Mouse (Mus musculus) embryonic facial prominence, embryonic 15.5 days (tissue): Measurements from ENCODE around the gene Plekhg1. TPM values are rescaled to one million over a fixed set of nuclear protein-coding genes. Genes with fewer than 3 reads are reported as not detected.

Experiments
- ATAC-seq: fragments of 200-750 bp; cut with Nextera tagmentation; 2 replicates; pipeline ENCODE4 v1.8.0; 2017; ENCODE audit warnings: low read depth, moderate TSS enrichment; ENCODE audit not compliant: insufficient number of reproducible peaks, low FRiP score, low TSS enrichment
- H3K27ac ChIP-seq: fragments of 300-500 bp; sonication (generic); replicated peaks from 2 replicates; pipeline ENCODE4 v1.5.1; 2015; ENCODE audit warnings: mild to moderate bottlenecking, inconsistent platforms
- H3K27me3 ChIP-seq: fragments of 300-500 bp; sonication (generic); 2 replicates; pipeline ENCODE4 v1.6.1; 2015; ENCODE audit warnings: inconsistent platforms
- H3K36me3 ChIP-seq: fragments of 300-500 bp; sonication (generic); 2 replicates; pipeline ENCODE4 v1.6.1; 2015; ENCODE audit warnings: mild to moderate bottlenecking, inconsistent platforms
- H3K4me1 ChIP-seq: fragments of 300-500 bp; sonication (generic); 2 replicates; pipeline ENCODE4 v1.6.1; 2015; ENCODE audit warnings: inconsistent platforms
- H3K4me2 ChIP-seq: fragments of 300-500 bp; sonication (generic); replicated peaks from 2 replicates; pipeline ENCODE4 v1.6.1; 2015; ENCODE audit warnings: mild to moderate bottlenecking, inconsistent platforms
- H3K4me3 ChIP-seq: fragments of 300-500 bp; sonication (generic); replicated peaks from 2 replicates; pipeline ENCODE4 v1.5.1; 2015; ENCODE audit warnings: mild to moderate bottlenecking, inconsistent platforms
- H3K9ac ChIP-seq: fragments of 300-500 bp; sonication (generic); 2 replicates; pipeline ENCODE4 v1.6.1; 2015; ENCODE audit warnings: inconsistent platforms
- H3K9me3 ChIP-seq: fragments of 300-500 bp; sonication (generic); replicated peaks from 2 replicates; pipeline ENCODE4 v1.6.1; 2016; ENCODE audit warnings: inconsistent platforms
- WGBS: fragments of 180-500 bp; shearing (Covaris S2); methylation state at CpG from one replicate; pipeline ENCODE4 v1.1.7; 2015; 5-methylcytosine and 5-hydroxymethylcytosine counted together
- polyA plus RNA-seq: library from polyadenylated mRNA; unstranded; fragments of >200 nt; fragmentation: Nextera tagmentation; extraction: Ambion mirVana; gene quantifications from 2 replicates; pipeline ENCODE4 v1.2.1, GENCODE M21; 2015

Gene Plekhg1
- polyA plus RNA-seq, 1 experiment from 2014 or later: 15.3 TPM

DNA sequence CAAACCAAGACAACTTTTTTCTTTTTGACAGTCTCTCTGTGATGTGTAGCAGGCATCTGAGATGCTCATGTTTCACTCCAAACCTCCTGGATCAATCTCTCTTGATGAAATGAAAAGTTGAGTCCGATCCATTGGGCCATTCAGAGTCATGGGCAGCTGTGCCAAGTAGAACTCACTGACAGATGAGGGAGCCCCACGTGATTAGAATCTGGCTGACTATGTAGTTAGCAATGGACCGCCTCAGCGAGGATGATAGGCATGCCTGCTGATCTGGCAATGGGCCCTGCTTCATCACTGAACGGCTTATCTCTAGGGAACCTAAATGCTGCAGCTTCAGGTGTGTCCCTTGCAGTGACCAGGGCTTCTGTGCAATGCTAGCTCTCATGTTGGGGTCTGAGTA lies 3.7 kb downstream of the Plekhg1 start:
- Histone ChIP-seq H3K9me3 (no peaks in the 10 kb centered on the region), H3K4me1 (peaks cover 42% of the 10 kb centered on the region), H3K4me3 (no peak overlapping the region), H3K27ac (no peak overlapping the region), H3K36me3 (no peaks in the 10 kb centered on the region), H3K27me3 (no peaks in the 10 kb centered on the region), H3K9ac (no peak overlapping the region), H3K4me2 (no peak overlapping the region)
- WGBS: 71% methylated on average over 5 of the region's 5 CpGs
- ATAC-seq: no peak

DNA sequence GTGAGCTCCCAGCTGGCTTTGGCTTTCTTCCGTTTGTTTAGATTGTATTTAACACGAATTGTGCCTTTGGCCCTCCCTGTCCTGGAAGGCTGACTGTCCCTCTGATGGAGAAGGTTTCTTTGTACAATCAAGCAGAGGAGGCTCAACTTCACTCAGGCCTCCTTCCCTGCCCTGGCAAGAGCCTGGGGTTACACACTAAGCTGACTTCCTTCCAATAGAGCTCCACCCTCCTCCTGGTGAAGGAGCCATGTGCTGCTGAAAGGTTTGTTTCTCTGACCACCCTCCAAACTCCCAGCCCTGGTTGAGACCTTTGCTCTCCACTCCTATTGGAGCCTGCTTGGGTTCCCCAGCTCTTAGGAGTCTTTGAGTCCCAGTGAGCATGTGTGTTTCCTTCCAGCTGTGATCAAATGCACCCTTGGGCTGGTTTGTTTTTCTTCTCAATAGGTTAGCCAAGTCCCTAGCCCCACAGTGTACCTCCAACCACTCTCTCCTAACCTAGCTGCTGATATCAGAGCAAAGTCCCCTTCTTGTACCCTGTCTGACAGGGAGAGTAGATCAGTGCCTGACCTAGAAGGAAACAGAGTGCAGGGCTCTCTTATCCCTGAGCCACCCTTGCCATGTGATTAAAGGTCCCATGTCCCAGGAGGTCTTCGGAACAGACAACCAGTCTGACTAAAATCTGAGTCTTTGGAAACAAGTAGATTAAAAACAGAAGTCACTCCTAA lies 6.8 kb downstream of the Plekhg1 start:
- no peak overlapping the region for H3K27ac ChIP-seq
- H3K9ac ChIP-seq: no peak overlapping the region
- H3K9me3 ChIP-seq: no peaks in the 10 kb centered on the region
- H3K4me3 ChIP-seq: no peak overlapping the region
- WGBS: 50% methylated on average over 3 of the region's 3 CpGs
- no peak for ATAC-seq
- no peaks in the 10 kb centered on the region for H3K27me3 ChIP-seq
- peaks cover 26% of the 10 kb centered on the region for H3K4me1 ChIP-seq
- no peaks in the 10 kb centered on the region for H3K36me3 ChIP-seq
- no peak overlapping the region for H3K4me2 ChIP-seq

DNA sequence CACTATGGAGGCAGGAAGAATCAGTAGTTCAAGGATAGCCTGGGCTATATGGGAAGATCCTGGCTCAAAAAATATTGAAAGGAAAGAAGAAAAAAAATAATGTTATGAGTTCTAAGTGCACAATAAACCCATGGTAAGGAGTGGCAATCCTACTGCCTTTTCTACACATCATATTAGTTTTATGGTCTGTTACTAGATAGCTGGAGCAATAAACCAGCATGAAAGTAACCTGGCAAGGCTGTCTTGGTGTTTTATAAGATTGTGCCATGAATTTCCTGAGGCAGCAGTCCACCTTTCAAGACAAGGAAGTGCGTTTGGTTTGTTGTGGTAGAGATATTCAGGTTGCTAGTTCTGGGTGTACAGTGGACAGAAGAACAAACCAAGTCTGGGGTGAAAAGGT lies 9.4 kb downstream of the Plekhg1 start:
- H3K27ac ChIP-seq: no peak overlapping the region
- H3K4me3 ChIP-seq: no peak overlapping the region
- no peaks in the 10 kb centered on the region for H3K36me3 ChIP-seq
- H3K9ac ChIP-seq: no peak overlapping the region
- peaks cover 18% of the 10 kb centered on the region for H3K4me1 ChIP-seq
- no peak for ATAC-seq
- H3K27me3 ChIP-seq: no peaks in the 10 kb centered on the region
- WGBS: 88% methylated on average over 1 of the region's 1 CpGs
- H3K9me3 ChIP-seq: no peaks in the 10 kb centered on the region
- H3K4me2 ChIP-seq: no peak overlapping the region

DNA sequence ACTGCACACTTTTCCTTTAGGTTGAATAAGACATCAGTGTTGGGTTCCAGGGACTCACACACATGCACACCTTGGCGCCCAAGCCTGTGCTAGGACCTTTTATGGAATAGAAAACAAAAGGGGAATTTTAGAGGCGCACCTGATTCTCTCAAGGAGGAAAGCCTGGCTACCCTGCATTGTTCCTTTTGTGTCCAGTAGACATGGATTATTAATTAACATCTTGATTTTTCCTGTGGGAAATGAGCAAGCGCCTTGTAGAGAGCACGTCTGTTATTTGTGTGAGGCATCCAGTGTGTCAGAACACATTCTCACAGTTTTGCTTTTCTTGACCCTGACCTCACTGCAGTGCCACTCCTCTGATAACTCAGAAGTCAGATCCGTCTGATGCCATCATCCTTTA lies 21.8 kb downstream of the Plekhg1 start:
- no peaks in the 10 kb centered on the region for H3K9me3 ChIP-seq
- ATAC-seq: no peak
- no peak overlapping the region for H3K4me3 ChIP-seq
- H3K27ac ChIP-seq: no peak overlapping the region
- H3K36me3 ChIP-seq: no peaks in the 10 kb centered on the region
- no peak overlapping the region for H3K9ac ChIP-seq
- H3K4me2 ChIP-seq: no peak overlapping the region
- no peaks in the 10 kb centered on the region for H3K4me1 ChIP-seq
- WGBS: 80% methylated on average over 5 of the region's 5 CpGs
- no peaks in the 10 kb centered on the region for H3K27me3 ChIP-seq

DNA sequence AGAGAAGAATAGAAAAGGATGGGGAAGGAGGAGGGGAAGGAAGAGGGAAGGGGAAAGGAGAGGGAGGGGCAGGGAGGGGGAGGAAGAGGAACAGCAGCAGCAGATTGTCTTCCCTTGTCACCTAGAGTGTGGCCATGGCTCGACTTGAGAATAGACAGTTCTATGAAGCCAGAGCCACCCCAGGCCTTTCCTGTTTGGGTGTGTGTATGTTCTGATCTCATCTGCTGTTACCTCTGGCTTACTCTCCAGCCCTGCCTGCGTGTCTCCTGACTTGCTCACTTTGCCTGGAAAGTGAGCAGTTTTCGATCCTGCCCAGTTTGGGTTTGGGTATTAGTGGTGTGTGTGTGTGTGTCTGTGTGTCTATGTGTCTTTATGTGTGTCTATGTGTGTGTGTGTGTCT lies 23.0 kb downstream of the Plekhg1 start:
- H3K27ac ChIP-seq: no peak overlapping the region

DNA sequence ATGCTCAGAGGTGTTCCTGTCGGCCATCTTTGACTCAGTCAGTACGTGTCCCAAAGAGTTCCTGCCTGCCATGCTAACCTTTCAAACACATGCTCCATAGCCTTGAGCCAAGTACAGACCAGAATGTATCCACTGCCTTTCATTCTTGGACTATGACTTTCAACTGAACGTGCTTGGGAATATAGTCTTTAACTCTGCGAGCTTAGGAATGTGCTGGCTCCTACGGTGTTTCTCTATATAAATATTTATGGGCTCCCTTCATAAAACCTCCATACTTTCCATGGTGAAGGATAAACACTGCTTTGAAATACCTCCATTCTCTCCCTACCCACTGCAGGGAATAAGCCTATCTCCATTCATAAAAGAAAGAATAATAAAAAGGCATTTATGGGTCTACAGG lies 29.0 kb downstream of the Plekhg1 start:
- no peak overlapping the region for H3K4me2 ChIP-seq
- no peaks in the 10 kb centered on the region for H3K4me1 ChIP-seq
- no peaks in the 10 kb centered on the region for H3K27me3 ChIP-seq
- no peak overlapping the region for H3K4me3 ChIP-seq
- H3K9me3 ChIP-seq: no peaks in the 10 kb centered on the region
- H3K9ac ChIP-seq: no peak overlapping the region
- 65% methylated on average over 5 of the region's 5 CpGs for WGBS
- 0 out of 2 replicates have a peak, but pooled peaks cover 4% of the 10 kb centered on the region for H3K36me3 ChIP-seq
- H3K27ac ChIP-seq: no peak overlapping the region
- ATAC-seq: no peak

More for the DNA sequence above, 23.0 kb downstream of the Plekhg1 start:
- H3K27me3 ChIP-seq: no peaks in the 10 kb centered on the region
- H3K36me3 ChIP-seq: no peaks in the 10 kb centered on the region
- H3K4me2 ChIP-seq: no peak overlapping the region
- 64% methylated on average over 3 of the region's 3 CpGs for WGBS
- no peak overlapping the region for H3K4me3 ChIP-seq
- no peak overlapping the region for H3K9ac ChIP-seq
- H3K9me3 ChIP-seq: no peaks in the 10 kb centered on the region
- ATAC-seq: no peak
- H3K4me1 ChIP-seq: no peaks in the 10 kb centered on the region

DNA sequence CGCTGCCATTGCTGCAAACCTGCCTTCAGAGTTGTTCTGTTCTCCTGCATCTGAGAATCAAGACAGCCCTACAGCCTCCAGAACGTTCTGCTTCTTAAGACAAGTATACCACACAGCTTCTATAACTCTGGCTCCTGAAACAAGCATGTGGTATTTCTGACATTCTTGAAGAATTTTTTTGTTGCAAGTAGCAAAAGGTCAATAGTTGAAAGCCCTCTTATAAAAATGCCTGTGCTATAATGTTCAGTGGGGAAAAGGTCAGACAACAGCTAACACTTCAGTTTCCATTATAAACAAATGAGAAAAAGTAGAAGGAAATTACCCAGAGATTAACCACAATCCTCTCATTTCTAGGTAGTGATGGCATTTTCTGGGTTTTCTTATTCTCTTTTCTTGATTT lies 34.2 kb downstream of the Plekhg1 start:
- H3K27me3 ChIP-seq: no peaks in the 10 kb centered on the region
- WGBS: 59% methylated on average over 2 of the region's 2 CpGs
- H3K4me3 ChIP-seq: no peak overlapping the region
- H3K9me3 ChIP-seq: no peaks in the 10 kb centered on the region
- no peak overlapping the region for H3K27ac ChIP-seq
- no peaks in the 10 kb centered on the region for H3K4me1 ChIP-seq
- H3K36me3 ChIP-seq: 0 out of 2 replicates have a peak, but pooled peaks cover 4% of the 10 kb centered on the region
- ATAC-seq: no peak
- H3K4me2 ChIP-seq: no peak overlapping the region
- no peak overlapping the region for H3K9ac ChIP-seq

DNA sequence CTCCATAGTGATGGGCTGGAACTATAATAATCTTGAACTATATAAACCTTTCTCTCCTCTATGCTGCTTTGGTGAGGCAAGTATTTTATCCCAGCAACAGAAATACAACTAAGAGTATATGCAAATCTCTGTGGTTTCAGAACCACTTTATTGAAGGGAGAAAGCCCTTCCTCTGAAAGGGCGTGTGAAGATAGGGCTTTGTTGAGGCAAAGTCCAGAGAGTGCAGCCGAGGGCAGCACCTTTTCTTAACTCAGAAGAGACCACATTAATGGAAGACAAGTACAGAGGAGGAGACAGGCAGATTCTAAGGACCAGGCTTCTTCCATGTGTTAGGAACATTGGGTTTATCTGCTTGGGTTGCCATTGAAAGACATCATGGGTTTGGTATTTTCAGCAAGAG lies 36.6 kb downstream of the Plekhg1 start:
- Histone ChIP-seq H3K9me3 (no peaks in the 10 kb centered on the region), H3K27me3 (no peaks in the 10 kb centered on the region), H3K4me3 (no peak overlapping the region), H3K4me1 (no peaks in the 10 kb centered on the region), H3K9ac (no peak overlapping the region), H3K36me3 (0 out of 2 replicates have a peak, but pooled peaks cover 4% of the 10 kb centered on the region), H3K4me2 (no peak overlapping the region), H3K27ac (no peak overlapping the region)
- WGBS: 85% methylated on average over 2 of the region's 2 CpGs
- ATAC-seq: no peak

DNA sequence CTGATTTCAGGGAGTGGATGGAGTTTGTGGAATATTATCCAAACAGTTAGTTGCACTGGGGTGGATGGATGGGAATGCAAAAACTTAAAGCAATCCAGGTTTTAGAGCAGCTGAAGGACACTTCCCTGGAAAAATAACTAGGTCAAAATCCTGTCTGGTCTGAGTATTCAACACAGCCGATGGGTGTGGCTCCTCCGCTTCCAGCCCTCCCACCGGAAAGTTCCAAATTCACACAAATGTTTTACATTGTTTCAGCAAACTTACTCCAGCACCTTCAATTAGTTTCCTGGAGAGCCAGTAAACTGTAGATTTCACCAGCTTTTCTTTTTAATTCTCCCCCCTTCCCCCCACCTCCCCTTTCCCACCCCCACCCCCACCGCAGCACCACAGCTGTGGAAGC lies 45.2 kb downstream of the Plekhg1 start:
- H3K36me3 ChIP-seq: no peaks in the 10 kb centered on the region
- 47% methylated on average over 4 of the region's 4 CpGs for WGBS
- H3K4me1 ChIP-seq: 0 out of 2 replicates have a peak, but pooled peaks cover 7% of the 10 kb centered on the region
- H3K9ac ChIP-seq: no peak overlapping the region
- no peak overlapping the region for H3K4me2 ChIP-seq
- no peak overlapping the region for H3K4me3 ChIP-seq
- no peak for ATAC-seq
- no peaks in the 10 kb centered on the region for H3K27me3 ChIP-seq
- H3K27ac ChIP-seq: 0 out of 2 replicates have a peak overlapping the region, but pooled peaks have one; percentile 48
- no peaks in the 10 kb centered on the region for H3K9me3 ChIP-seq

DNA sequence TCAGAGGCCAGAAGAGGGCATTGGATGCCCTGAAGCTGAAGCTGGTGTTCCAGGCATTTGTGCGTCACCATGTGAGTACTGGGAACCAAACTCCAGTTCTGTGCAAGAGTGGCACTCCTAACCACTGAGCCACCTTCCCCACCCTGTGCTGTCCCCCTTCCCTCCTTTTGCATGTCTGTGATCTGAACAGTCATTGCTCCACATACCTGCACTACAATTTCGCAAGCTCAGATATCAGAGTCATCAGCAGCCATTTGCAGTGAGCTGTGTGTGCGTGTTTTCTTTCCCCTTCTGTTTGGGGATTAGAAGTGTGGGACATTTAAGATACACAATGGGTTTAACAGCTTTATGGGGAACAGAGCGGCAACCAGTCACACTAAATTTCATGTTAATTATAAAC lies 46.4 kb downstream of the Plekhg1 start:
- no peaks in the 10 kb centered on the region for H3K36me3 ChIP-seq
- H3K27me3 ChIP-seq: no peaks in the 10 kb centered on the region
- H3K27ac ChIP-seq: no peak overlapping the region
- no peaks in the 10 kb centered on the region for H3K9me3 ChIP-seq
- WGBS: 87% methylated on average over 4 of the region's 4 CpGs
- H3K4me3 ChIP-seq: no peak overlapping the region
- H3K4me2 ChIP-seq: no peak overlapping the region
- 0 out of 2 replicates have a peak, but pooled peaks cover 7% of the 10 kb centered on the region for H3K4me1 ChIP-seq
- no peak for ATAC-seq
- no peak overlapping the region for H3K9ac ChIP-seq

DNA sequence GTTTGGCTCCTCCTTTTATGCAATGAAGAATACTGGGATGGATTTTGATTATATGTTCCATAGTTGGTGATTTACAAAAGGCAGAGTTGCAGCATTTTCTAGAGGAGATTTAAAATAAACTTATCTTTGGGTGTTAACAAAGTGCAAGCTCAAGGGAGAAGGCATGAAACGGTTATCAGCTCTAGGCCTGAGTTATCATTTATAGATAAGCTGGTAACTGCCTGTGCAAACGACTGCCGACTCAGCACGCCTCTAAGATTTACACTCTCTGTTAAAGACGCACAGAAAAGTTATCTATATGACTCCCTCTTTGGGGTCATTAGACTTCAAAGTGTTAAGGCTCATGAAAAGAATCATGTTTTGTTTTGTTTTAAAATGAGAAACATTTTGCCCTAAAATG lies 46.8 kb downstream of the Plekhg1 start:
- no peak overlapping the region for H3K27ac ChIP-seq
- H3K4me2 ChIP-seq: no peak overlapping the region
- no peak overlapping the region for H3K9ac ChIP-seq
- H3K27me3 ChIP-seq: no peaks in the 10 kb centered on the region
- no peaks in the 10 kb centered on the region for H3K36me3 ChIP-seq
- no peak overlapping the region for H3K4me3 ChIP-seq
- H3K9me3 ChIP-seq: no peaks in the 10 kb centered on the region
- no peak for ATAC-seq
- 82% methylated on average over 5 of the region's 5 CpGs for WGBS
- 0 out of 2 replicates have a peak, but pooled peaks cover 7% of the 10 kb centered on the region for H3K4me1 ChIP-seq

DNA sequence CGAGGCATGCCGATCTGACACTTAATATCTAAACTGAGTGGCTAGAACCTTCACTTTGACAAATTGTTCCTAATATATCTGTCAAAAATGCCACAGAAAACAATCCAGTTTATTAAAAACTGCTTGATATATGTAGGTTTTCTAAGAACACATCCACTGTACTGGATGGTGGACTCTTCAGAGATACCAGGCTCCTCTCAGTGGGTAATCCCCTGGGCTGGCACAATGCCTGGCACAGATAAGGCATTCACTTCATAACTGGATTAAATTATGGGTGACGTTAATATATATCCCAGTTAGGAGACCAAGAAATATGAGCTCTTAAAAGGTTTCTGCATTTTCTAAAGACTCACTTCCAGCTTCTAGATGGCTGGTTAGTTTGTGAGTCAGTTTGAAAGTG lies 53.7 kb downstream of the Plekhg1 start:
- no peak overlapping the region for H3K4me2 ChIP-seq
- no peak overlapping the region for H3K27ac ChIP-seq
- H3K9ac ChIP-seq: no peak overlapping the region
- H3K36me3 ChIP-seq: no peaks in the 10 kb centered on the region
- ATAC-seq: no peak
- H3K27me3 ChIP-seq: no peaks in the 10 kb centered on the region
- no peaks in the 10 kb centered on the region for H3K4me1 ChIP-seq
- no peaks in the 10 kb centered on the region for H3K9me3 ChIP-seq
- H3K4me3 ChIP-seq: no peak overlapping the region
- WGBS: 46% methylated on average over 3 of the region's 3 CpGs
